21 mouse cellular contexts compared by ENCODE assay signal in genomic region chr15:85497981-85498475, GRCm38 (mm10). TPM values are rescaled to one million over a fixed set of nuclear protein-coding genes. Genes with fewer than 3 reads are reported as not detected.
DNase-seq lines count a peak whose midpoint lies in the region; ATAC-seq and TF ChIP-seq lines count a peak whose summit lies in the region.
"Had no signal": no experiment of that assay in that cellular context is flagged by ENCODE, and none has a peak within 500 bp of the region (broad histone marks: within the 10 kb centered on the region; RNA-seq: fewer than 3 reads in every experiment).

No protein-coding gene starts in this region.

- TF ChIP-seq CTCF in forebrain, postnatal 0 days (IDR thresholded peaks at IDR 0.05; ENCODE audit: low read depth): no peak
- no peak for TF ChIP-seq CTCF in left cerebral cortex, adult 2 months (IDR thresholded peaks at IDR 0.05)

- H3K9me3 ChIP-seq in neural tube, embryonic 15.5 days (replicated peaks): no peaks in the 10 kb centered on the region
- H3K9me3 ChIP-seq in forebrain, postnatal 0 days (ENCODE audit: low read length): no peaks in the 10 kb centered on the region
- H3K9me3 ChIP-seq in midbrain, embryonic 11.5 days (ENCODE audit: control insufficient read depth, low read length): no peaks in the 10 kb centered on the region
- H3K9me3 ChIP-seq: embryonic facial prominence, embryonic 13.5 days; heart, embryonic 10.5 days; limb, embryonic 12.5 days had no signal

- H3K27ac ChIP-seq in neural tube, embryonic 15.5 days (replicated peaks): no peak overlapping the region
- H3K27ac ChIP-seq in forebrain, postnatal 0 days (ENCODE audit: low read depth, low read length): no peak overlapping the region
- H3K27ac ChIP-seq in midbrain, embryonic 11.5 days (ENCODE audit: low read depth, low read length): peak overlapping the region; percentile 86
- H3K27ac ChIP-seq in left cerebral cortex, adult 2 months: no peak overlapping the region
- H3K27ac ChIP-seq: embryonic facial prominence, embryonic 13.5 days; heart, embryonic 10.5 days; limb, embryonic 12.5 days; macrophage had no signal

- H3K9ac ChIP-seq in neural tube, embryonic 15.5 days (replicated peaks): no peak overlapping the region
- H3K9ac ChIP-seq in forebrain, postnatal 0 days: no peak overlapping the region
- H3K9ac ChIP-seq in midbrain, embryonic 11.5 days (ENCODE audit: low read length): no peak overlapping the region; the same call in 1 of the 2 replicates
- H3K9ac ChIP-seq: embryonic facial prominence, embryonic 13.5 days; limb, embryonic 12.5 days; liver, postnatal 0 days had no signal

- no peak for ATAC-seq in neural tube, embryonic 15.5 days (ENCODE audit: low FRiP score)
- peak; percentile 49 for ATAC-seq in forebrain, postnatal 0 days
- peak; percentile 91 for ATAC-seq in midbrain, embryonic 11.5 days (ENCODE audit: low FRiP score)
- ATAC-seq: liver, postnatal 0 days had no signal

- peak; percentile 61 for DNase-seq in neural tube, embryonic 10.5 days (ENCODE audit: extremely low spot score, low spot score)
- no peak for DNase-seq in forebrain, postnatal 0 days
- DNase-seq in midbrain, embryonic 11.5 days (ENCODE audit: low spot score, missing footprints): peak; percentile 93
- DNase-seq in retina, embryonic 14.5 days (ENCODE audit: low spot score): peak; percentile 82
- DNase-seq in kidney, postnatal 14 days: no peak
- no peak for DNase-seq in left cerebral cortex, adult 11 months (ENCODE audit: low spot score)
- no peak for DNase-seq in left cerebral cortex, adult 2 months (ENCODE audit: extremely low spot score in 1 of 2, low spot score in 2 of 2)
- DNase-seq: adrenal gland, postnatal 25 days; cerebellum, adult 11 months; kidney, adult 8-10 months; liver, postnatal 0 days; right cerebral cortex, postnatal 25 days; thymus, postnatal 36 days had no signal

- 10% methylated on average over 10 of the region's 10 CpGs for whole genome bisulfite sequencing in neural tube, embryonic 15.5 days
- 15% methylated on average over 10 of the region's 10 CpGs for WGBS in forebrain, postnatal 0 days
- 16% methylated on average over 10 of the region's 10 CpGs for whole genome bisulfite sequencing in midbrain, embryonic 11.5 days

- H3K36me3 ChIP-seq in neural tube, embryonic 15.5 days: no peaks in the 10 kb centered on the region
- no peaks in the 10 kb centered on the region for H3K36me3 ChIP-seq in forebrain, postnatal 0 days (ENCODE audit: insufficient read depth)
- H3K36me3 ChIP-seq in midbrain, embryonic 11.5 days (ENCODE audit: control insufficient read depth, insufficient read depth, low read length): no peaks in the 10 kb centered on the region
- H3K36me3 ChIP-seq: embryonic facial prominence, embryonic 13.5 days; heart, embryonic 10.5 days; limb, embryonic 12.5 days had no signal

- no peak overlapping the region for H3K4me3 ChIP-seq in neural tube, embryonic 15.5 days (replicated peaks)
- H3K4me3 ChIP-seq in forebrain, postnatal 0 days (ENCODE audit: low read depth, low read length): no peak overlapping the region
- no peak overlapping the region for H3K4me3 ChIP-seq in midbrain, embryonic 11.5 days (ENCODE audit: low read depth, low read length)
- H3K4me3 ChIP-seq in left cerebral cortex, adult 2 months: no peak overlapping the region
- H3K4me3 ChIP-seq: embryonic facial prominence, embryonic 13.5 days; heart, embryonic 10.5 days; limb, embryonic 12.5 days had no signal

- no peak overlapping the region for H3K4me2 ChIP-seq in neural tube, embryonic 15.5 days
- no peak overlapping the region for H3K4me2 ChIP-seq in forebrain, postnatal 0 days (ENCODE audit: low read depth)
- no peak overlapping the region; the same call in 1 of the 2 replicates for H3K4me2 ChIP-seq in midbrain, embryonic 11.5 days
- H3K4me2 ChIP-seq: embryonic facial prominence, embryonic 13.5 days; limb, embryonic 12.5 days had no signal

- no peaks in the 10 kb centered on the region for H3K27me3 ChIP-seq in neural tube, embryonic 15.5 days (replicated peaks)
- H3K27me3 ChIP-seq in forebrain, postnatal 0 days (ENCODE audit: insufficient read depth, low read length): no peaks in the 10 kb centered on the region
- no peaks in the 10 kb centered on the region; the same call in none of the 2 replicates for H3K27me3 ChIP-seq in midbrain, embryonic 11.5 days (ENCODE audit: control insufficient read depth, insufficient read depth, low read length)

- intact Hi-C loops in left cerebral cortex, adult 2 months (cut with DNase I): no loop called here

- H3K4me1 ChIP-seq in neural tube, embryonic 15.5 days: peaks cover 15% of the 10 kb centered on the region
- peaks cover 11% of the 10 kb centered on the region for H3K4me1 ChIP-seq in forebrain, postnatal 0 days (ENCODE audit: insufficient read depth)
- H3K4me1 ChIP-seq in midbrain, embryonic 11.5 days (ENCODE audit: control insufficient read depth, insufficient read depth, low read length): peaks cover 29% of the 10 kb centered on the region

RNA-seq across cellular contexts. Expression of gene 7530416G11Rik, which starts 5.0 kb away (rescaled TPM):
- not detected in 2 replicates for polyA plus RNA-seq in neural tube, embryonic 15.5 days (2015; fragmentation: Nextera tagmentation; extraction: Ambion mirVana)
- total RNA-seq in forebrain, postnatal 0 days (2014; rRNA removed): 0.15 TPM in 1 of 2 replicates, not detected in the other
- polyA plus RNA-seq in forebrain, postnatal 0 days (2015; fragmentation: Nextera tagmentation; extraction: Ambion mirVana): not detected in 2 replicates
- polyA plus RNA-seq in midbrain, embryonic 11.5 days (2014; fragmentation: Nextera tagmentation; extraction: Ambion mirVana): not detected in 2 replicates
- not detected for total RNA-seq in left cerebral cortex, adult 2 months (2021)
- total RNA-seq: adrenal gland, postnatal 25 days; hematopoietic stem cell, adult 5-6 weeks; layer of hippocampus, adult 8-10 months; neutrophil, adult 5-6 weeks had no signal
- polyA plus RNA-seq: embryonic facial prominence, embryonic 13.5 days; heart, embryonic 10.5 days; limb, embryonic 12.5 days; liver, postnatal 0 days; macrophage had no signal

Comparison
In these comparisons a context has a peak if more than half of its experiments do, and no peak if none do; other contexts are left out.
1. DNase-seq: peak in neural tube, embryonic 10.5 days (single experiment), midbrain, embryonic 11.5 days (single experiment) and retina, embryonic 14.5 days (single experiment); none in forebrain, postnatal 0 days (single experiment), kidney, postnatal 14 days (single experiment), left cerebral cortex, adult 11 months (single experiment) and left cerebral cortex, adult 2 months (0 of 2).